Mouse (Mus musculus): ENCODE measurements around the gene Aph1a. TPM values are rescaled to one million over a fixed set of nuclear protein-coding genes. Genes with fewer than 3 reads are reported as not detected.

Aph1a gene
- polyA plus RNA-seq, 1 experiment from 2014 or later, result 31.1 TPM

GRCm38 (mm10) chr3:95861796-95862195 is 32.0 kb upstream of the Aph1a start:
- H3K27ac ChIP-seq (ENCODE audit: low read length), result no peak overlapping the region
- H3K36me3 ChIP-seq (ENCODE audit: control insufficient read depth, insufficient read depth), result peaks cover 9% of the 10 kb centered on the region; the same call in 1 of the 2 replicates
- 40% methylated on average over 2 of the region's 2 CpGs for WGBS
- 0 out of 2 replicates have a peak, but pooled peaks cover under 1% of the 10 kb centered on the region for H3K4me1 ChIP-seq (ENCODE audit: control insufficient read depth, insufficient read depth, low read length)
- no peak overlapping the region for H3K4me3 ChIP-seq (ENCODE audit: low read length)
- no peak overlapping the region for H3K9ac ChIP-seq (ENCODE audit: low read length)
- H3K9me3 ChIP-seq (replicated peaks; ENCODE audit: control insufficient read depth, low read length), result no peaks in the 10 kb centered on the region
- H3K27me3 ChIP-seq (ENCODE audit: control insufficient read depth, insufficient read depth, low read length), result no peaks in the 10 kb centered on the region
- no peak; the same call in 1 of the 2 replicates for ATAC-seq (replicated peaks; ENCODE audit: extremely low read depth, insufficient read depth, low FRiP score)
- H3K4me2 ChIP-seq (ENCODE audit: low read depth, low read length), result no peak overlapping the region

- WGBS, result 58% methylated on average over 7 of the region's 7 CpGs
- H3K4me1 ChIP-seq (ENCODE audit: control insufficient read depth, insufficient read depth, low read length), result no peaks in the 10 kb centered on the region
Measured at GRCm38 (mm10) chr3:95863578-95863977, 30.2 kb upstream of the Aph1a start.

GRCm38 (mm10) chr3:95865050-95865449 is 28.7 kb upstream of the Aph1a start:
- Histone ChIP-seq H3K4me3 (ENCODE audit: low read length) (no peak overlapping the region), H3K9me3 (replicated peaks; ENCODE audit: control insufficient read depth, low read length) (no peaks in the 10 kb centered on the region), H3K4me2 (ENCODE audit: low read depth, low read length) (no peak overlapping the region), H3K9ac (ENCODE audit: low read length) (no peak overlapping the region), H3K36me3 (ENCODE audit: control insufficient read depth, insufficient read depth) (peaks cover 25% of the 10 kb centered on the region), H3K27me3 (ENCODE audit: control insufficient read depth, insufficient read depth, low read length) (no peaks in the 10 kb centered on the region), H3K27ac (ENCODE audit: low read length) (no peak overlapping the region), H3K4me1 (ENCODE audit: control insufficient read depth, insufficient read depth, low read length) (no peaks in the 10 kb centered on the region)
- WGBS, result 95% methylated on average over 5 of the region's 5 CpGs
- no peak for ATAC-seq (replicated peaks; ENCODE audit: extremely low read depth, insufficient read depth, low FRiP score)

More at GRCm38 (mm10) chr3:95863578-95863977, 30.2 kb upstream of the Aph1a start:
- no peak overlapping the region for H3K4me2 ChIP-seq (ENCODE audit: low read depth, low read length)
- no peak overlapping the region for H3K9ac ChIP-seq (ENCODE audit: low read length)
- no peak overlapping the region for H3K27ac ChIP-seq (ENCODE audit: low read length)
- H3K9me3 ChIP-seq (replicated peaks; ENCODE audit: control insufficient read depth, low read length), result no peaks in the 10 kb centered on the region
- H3K36me3 ChIP-seq (ENCODE audit: control insufficient read depth, insufficient read depth), result peaks cover 16% of the 10 kb centered on the region; the same call in 1 of the 2 replicates
- H3K27me3 ChIP-seq (ENCODE audit: control insufficient read depth, insufficient read depth, low read length), result no peaks in the 10 kb centered on the region
- no peak for ATAC-seq (replicated peaks; ENCODE audit: extremely low read depth, insufficient read depth, low FRiP score)
- no peak overlapping the region for H3K4me3 ChIP-seq (ENCODE audit: low read length)

- no peak for ATAC-seq (replicated peaks; ENCODE audit: extremely low read depth, insufficient read depth, low FRiP score)
- Histone ChIP-seq H3K9me3 (replicated peaks; ENCODE audit: control insufficient read depth, low read length) (no peaks in the 10 kb centered on the region), H3K9ac (ENCODE audit: low read length) (no peak overlapping the region), H3K4me3 (ENCODE audit: low read length) (no peak overlapping the region), H3K4me2 (ENCODE audit: low read depth, low read length) (no peak overlapping the region), H3K36me3 (ENCODE audit: control insufficient read depth, insufficient read depth) (peaks cover 25% of the 10 kb centered on the region), H3K27ac (ENCODE audit: low read length) (no peak overlapping the region), H3K4me1 (ENCODE audit: control insufficient read depth, insufficient read depth, low read length) (peaks cover 3% of the 10 kb centered on the region; the same call in 1 of the 2 replicates), H3K27me3 (ENCODE audit: control insufficient read depth, insufficient read depth, low read length) (no peaks in the 10 kb centered on the region)
- 85% methylated on average over 20 of the region's 20 CpGs for WGBS
Measured at GRCm38 (mm10) chr3:95865571-95865970, 28.2 kb upstream of the Aph1a start.

GRCm38 (mm10) chr3:95866071-95866470 is 27.7 kb upstream of the Aph1a start:
- Histone ChIP-seq H3K9ac (ENCODE audit: low read length) (no peak overlapping the region), H3K4me1 (ENCODE audit: control insufficient read depth, insufficient read depth, low read length) (peaks cover 5% of the 10 kb centered on the region; the same call in 1 of the 2 replicates), H3K36me3 (ENCODE audit: control insufficient read depth, insufficient read depth) (peaks cover 25% of the 10 kb centered on the region), H3K9me3 (replicated peaks; ENCODE audit: control insufficient read depth, low read length) (no peaks in the 10 kb centered on the region), H3K4me3 (ENCODE audit: low read length) (no peak overlapping the region), H3K4me2 (ENCODE audit: low read depth, low read length) (no peak overlapping the region), H3K27me3 (ENCODE audit: control insufficient read depth, insufficient read depth, low read length) (no peaks in the 10 kb centered on the region), H3K27ac (ENCODE audit: low read length) (no peak overlapping the region)
- WGBS, result 82% methylated on average over 5 of the region's 5 CpGs
- no peak for ATAC-seq (replicated peaks; ENCODE audit: extremely low read depth, insufficient read depth, low FRiP score)

GRCm38 (mm10) chr3:95867408-95867807 is 26.4 kb upstream of the Aph1a start:
- Histone ChIP-seq H3K9me3 (replicated peaks; ENCODE audit: control insufficient read depth, low read length) (no peaks in the 10 kb centered on the region), H3K27me3 (ENCODE audit: control insufficient read depth, insufficient read depth, low read length) (no peaks in the 10 kb centered on the region), H3K9ac (ENCODE audit: low read length) (no peak overlapping the region), H3K27ac (ENCODE audit: low read length) (no peak overlapping the region), H3K4me2 (ENCODE audit: low read depth, low read length) (no peak overlapping the region), H3K4me3 (ENCODE audit: low read length) (no peak overlapping the region), H3K4me1 (ENCODE audit: control insufficient read depth, insufficient read depth, low read length) (peaks cover 9% of the 10 kb centered on the region), H3K36me3 (ENCODE audit: control insufficient read depth, insufficient read depth) (peaks cover 21% of the 10 kb centered on the region)
- ATAC-seq (replicated peaks; ENCODE audit: extremely low read depth, insufficient read depth, low FRiP score), result no peak
- 81% methylated on average over 2 of the region's 2 CpGs for WGBS

- H3K9me3 ChIP-seq (replicated peaks; ENCODE audit: control insufficient read depth, low read length), result no peaks in the 10 kb centered on the region
- H3K4me1 ChIP-seq (ENCODE audit: control insufficient read depth, insufficient read depth, low read length), result peaks cover 10% of the 10 kb centered on the region
- peak overlapping the region; percentile 87 for H3K9ac ChIP-seq (ENCODE audit: low read length)
- peak; percentile 4; the same call in 1 of the 2 replicates for ATAC-seq (replicated peaks; ENCODE audit: extremely low read depth, insufficient read depth, low FRiP score)
- peak overlapping the region; percentile 95 for H3K27ac ChIP-seq (ENCODE audit: low read length)
- 5% methylated on average over 15 of the region's 15 CpGs for WGBS
- H3K4me2 ChIP-seq (ENCODE audit: low read depth, low read length), result peak overlapping the region; percentile 72
- H3K36me3 ChIP-seq (ENCODE audit: control insufficient read depth, insufficient read depth), result peaks cover 18% of the 10 kb centered on the region
- H3K27me3 ChIP-seq (ENCODE audit: control insufficient read depth, insufficient read depth, low read length), result no peaks in the 10 kb centered on the region
- H3K4me3 ChIP-seq (ENCODE audit: low read length), result peak overlapping the region; percentile 86
Measured at GRCm38 (mm10) chr3:95870976-95871375, 22.8 kb upstream of the Aph1a start.

- H3K36me3 ChIP-seq (ENCODE audit: control insufficient read depth, insufficient read depth), result peaks cover 18% of the 10 kb centered on the region
- H3K27me3 ChIP-seq (ENCODE audit: control insufficient read depth, insufficient read depth, low read length), result no peaks in the 10 kb centered on the region
- peak; percentile 93 for ATAC-seq (replicated peaks; ENCODE audit: extremely low read depth, insufficient read depth, low FRiP score)
- H3K4me1 ChIP-seq (ENCODE audit: control insufficient read depth, insufficient read depth, low read length), result peaks cover 10% of the 10 kb centered on the region
- under 1% methylated on average over 33 of the region's 33 CpGs for WGBS
- peak within 1 kb of the TSS; percentile 86 for H3K4me3 ChIP-seq (ENCODE audit: low read length)
- H3K27ac ChIP-seq (ENCODE audit: low read length), result peak within 1 kb of the TSS; percentile 95
- peak within 1 kb of the TSS; percentile 72 for H3K4me2 ChIP-seq (ENCODE audit: low read depth, low read length)
- peak within 1 kb of the TSS; percentile 87 for H3K9ac ChIP-seq (ENCODE audit: low read length)
- H3K9me3 ChIP-seq (replicated peaks; ENCODE audit: control insufficient read depth, low read length), result no peaks in the 10 kb centered on the region
Measured at GRCm38 (mm10) chr3:95871392-95871867, 22.3 kb upstream of the Aph1a start, which contains the start of gene Mrps21. Gene Mrps21 (minus strand): TSS chr3:95871519.

- peak overlapping the region; percentile 58 for H3K27ac ChIP-seq (ENCODE audit: low read length)
- peaks cover 16% of the 10 kb centered on the region for H3K36me3 ChIP-seq (ENCODE audit: control insufficient read depth, insufficient read depth)
- no peaks in the 10 kb centered on the region for H3K27me3 ChIP-seq (ENCODE audit: control insufficient read depth, insufficient read depth, low read length)
- H3K9me3 ChIP-seq (replicated peaks; ENCODE audit: control insufficient read depth, low read length), result no peaks in the 10 kb centered on the region
- H3K4me1 ChIP-seq (ENCODE audit: control insufficient read depth, insufficient read depth, low read length), result peaks cover 10% of the 10 kb centered on the region
- H3K4me2 ChIP-seq (ENCODE audit: low read depth, low read length), result peak overlapping the region; percentile 72
- H3K4me3 ChIP-seq (ENCODE audit: low read length), result peak overlapping the region; percentile 86
- no peak for ATAC-seq (replicated peaks; ENCODE audit: extremely low read depth, insufficient read depth, low FRiP score)
- H3K9ac ChIP-seq (ENCODE audit: low read length), result peak overlapping the region; percentile 87
- 59% methylated on average over 7 of the region's 7 CpGs for WGBS
Measured at GRCm38 (mm10) chr3:95872048-95872447, 21.7 kb upstream of the Aph1a start.

Data from heart, embryonic 16.5 days (tissue).